Mouse (Mus musculus) G1E (cell line): Measurements from ENCODE around the gene B3gnt2. TPM values are rescaled to one million over a fixed set of nuclear protein-coding genes. Genes with fewer than 3 reads are reported as not detected.
A peak's percentile ranks its signal among the peaks of the same experiment; 100 is the strongest.

Experiments
- ATAC-seq: 2 replicates; pipeline ENCODE4 v1.8.0; 2016; ENCODE audit warnings: mild to moderate bottlenecking; ENCODE audit not compliant: insufficient number of reproducible peaks, poor library complexity, low FRiP score, severe bottlenecking; ENCODE audit errors: extremely low read depth
- DNase-seq: peaks from one replicate; pipeline ENCODE4 v3.0.0; 2012; ENCODE audit warnings: low spot score
- H3K27me3 ChIP-seq: 2 replicates; pipeline ENCODE4 v1.6.1; 2012; ENCODE audit warnings: mild to moderate bottlenecking, low read length, inconsistent platforms; ENCODE audit not compliant: insufficient read depth
- H3K36me3 ChIP-seq: replicated peaks from 2 replicates; pipeline ENCODE3; 2012; ENCODE audit warnings: mild to moderate bottlenecking, inconsistent platforms
- H3K4me1 ChIP-seq: 2 replicates; pipeline ENCODE4 v1.6.1; 2012; ENCODE audit warnings: low read depth, low read length, inconsistent platforms, mixed read lengths; ENCODE audit not compliant: insufficient read depth
- H3K4me3 ChIP-seq: 2 replicates; pipeline ENCODE4 v1.5.1; 2012; ENCODE audit warnings: low read depth, mild to moderate bottlenecking, inconsistent platforms, low read length, moderate library complexity, mixed read lengths
- H3K9me3 ChIP-seq: replicated peaks from 2 replicates; pipeline ENCODE4 v1.6.1; 2012; ENCODE audit warnings: inconsistent platforms
- CTCF ChIP-seq: IDR thresholded peaks from 2 replicates; pipeline ENCODE4 v1.5.1; 2012; ENCODE audit warnings: low read depth, low read length, inconsistent platforms, mixed read lengths
- GATA1 ChIP-seq: IDR thresholded peaks from 2 replicates; pipeline ENCODE4 v1.6.1; 2012; ENCODE audit warnings: borderline replicate concordance, low read length, inconsistent platforms, mixed read lengths
- GATA2 ChIP-seq: IDR thresholded peaks from 2 replicates; pipeline ENCODE4 v1.6.1; 2012; ENCODE audit warnings: low read depth, low read length, inconsistent platforms, borderline replicate concordance
- POLR2AphosphoS5 ChIP-seq: IDR thresholded peaks from 2 replicates; pipeline ENCODE4 v1.6.1; 2012; ENCODE audit warnings: low read depth, low read length, inconsistent platforms; ENCODE audit not compliant: insufficient replicate concordance
- TAL1 ChIP-seq: conservative IDR thresholded peaks from 2 replicates; pipeline ENCODE4 v1.6.1; 2012; ENCODE audit warnings: low read depth, low read length, inconsistent platforms, mixed read lengths
- polyA plus RNA-seq: library from polyadenylated mRNA; stranded (reverse); fragments of >175 nt; gene quantifications from 2 replicates; pipeline ENCODE4 v1.2.3, GENCODE M21; 2012
- total RNA-seq, 2 experiments: library from RNA; stranded (forward) in 1 of 2; stranded (reverse) in 1 of 2; fragments of 200-1000 nt in 1 of 2; fragments of >200 nt in 1 of 2; fragmentation: Nextera tagmentation in 1 of 2; gene quantifications; 2 replicates each; pipeline ENCODE4 v1.2.3; 2014 to 2017

B3gnt2 gene
- total and polyA plus RNA-seq, 3 experiments, result 11.5 to 65.7 (median 26.3) TPM

DNA sequence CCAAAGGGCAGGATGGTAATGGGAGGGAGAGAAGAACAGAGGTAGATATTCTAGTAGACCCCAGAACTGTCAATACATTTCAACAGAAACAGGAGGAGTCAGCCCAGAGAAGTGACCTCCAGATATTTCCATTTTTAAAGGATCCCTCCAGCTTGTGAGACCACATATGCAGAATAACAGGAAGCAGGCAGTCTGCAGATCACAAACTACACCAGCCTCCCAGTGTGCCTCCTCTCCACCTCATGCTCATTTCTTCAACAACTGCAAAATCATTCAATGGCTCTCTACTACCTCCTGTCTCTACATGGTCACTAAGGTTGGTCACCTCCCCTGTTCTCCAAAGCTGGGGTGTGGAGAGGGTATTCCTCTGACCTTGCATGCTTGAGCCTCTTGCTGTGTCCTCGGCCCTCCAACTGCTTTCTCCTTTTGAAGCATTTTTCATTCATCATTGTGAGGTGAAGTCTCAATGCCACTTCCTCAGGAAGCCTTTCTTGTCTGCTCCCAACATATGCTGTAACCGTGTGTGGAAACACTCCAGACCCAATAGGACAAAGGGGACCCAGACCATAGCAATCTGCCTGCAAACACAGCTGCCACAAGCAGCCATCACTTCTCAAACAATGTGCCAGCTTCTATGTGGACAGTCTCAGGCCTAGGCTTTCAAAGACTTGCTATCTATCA lies 7.1 kb downstream of the B3gnt2 start:
- Histone ChIP-seq H3K36me3 (peaks cover 44% of the 10 kb centered on the region), H3K4me1 (peaks cover 91% of the 10 kb centered on the region), H3K4me3 (no peak overlapping the region), H3K27me3 (no peaks in the 10 kb centered on the region), H3K9me3 (no peaks in the 10 kb centered on the region)
- TF ChIP-seq TAL1 (no peak), GATA1 (no peak), CTCF (no peak), POLR2AphosphoS5 (no peak), GATA2 (no peak)
- DNase-seq (no peak), ATAC-seq (no peak)

DNA sequence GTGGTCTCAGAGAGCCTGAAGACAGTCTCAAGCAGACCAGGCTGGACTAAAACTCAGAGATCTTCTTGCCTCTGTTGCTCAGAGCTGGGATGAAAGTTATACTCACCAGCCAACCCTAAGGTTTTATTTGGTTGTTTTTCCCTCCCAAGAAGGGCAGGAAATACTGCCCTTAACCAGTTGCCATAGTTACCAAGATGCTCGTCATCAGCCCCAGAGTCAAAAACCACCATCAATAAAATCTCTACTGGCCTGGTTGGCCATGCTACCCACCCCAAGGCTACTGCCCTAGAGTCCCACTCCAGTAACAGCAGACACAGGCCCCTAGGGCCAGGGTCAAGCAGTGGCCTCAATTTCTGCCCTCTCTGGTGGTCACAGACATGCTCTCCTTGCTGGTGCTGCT lies 8.3 kb downstream of the B3gnt2 start:
- DNase-seq (no peak), ATAC-seq (no peak)
- no peak for TF ChIP-seq CTCF
- no peak for TF ChIP-seq POLR2AphosphoS5
- no peak for TF ChIP-seq GATA2
- no peak for TF ChIP-seq TAL1
- no peak for TF ChIP-seq GATA1
- H3K4me3 ChIP-seq, result no peak overlapping the region; the same call in 1 of the 2 replicates
- no peaks in the 10 kb centered on the region for H3K9me3 ChIP-seq
- H3K4me1 ChIP-seq, result peaks cover 92% of the 10 kb centered on the region
- peaks cover 46% of the 10 kb centered on the region for H3K36me3 ChIP-seq
- H3K27me3 ChIP-seq, result no peaks in the 10 kb centered on the region

DNA sequence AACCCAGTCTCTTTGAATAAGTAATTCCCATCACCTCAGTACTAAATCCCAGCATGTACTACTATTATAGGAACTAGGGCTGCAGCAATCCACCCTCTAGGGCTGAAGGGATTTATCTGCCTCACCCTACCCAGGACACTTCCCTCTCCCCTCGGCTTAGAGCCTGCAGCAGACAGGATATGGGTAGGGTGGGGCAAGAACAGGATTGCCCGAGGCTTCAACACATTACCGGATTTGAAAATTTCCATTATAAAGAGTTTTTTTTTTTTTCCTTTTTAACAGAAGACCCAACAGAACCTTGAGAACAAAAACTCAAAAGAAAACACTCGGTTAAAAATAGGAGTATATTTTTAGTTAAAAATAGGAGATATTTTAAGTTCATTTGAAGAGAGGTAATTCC lies 9.3 kb downstream of the B3gnt2 start:
- ATAC-seq, result no peak
- no peak overlapping the region for H3K4me3 ChIP-seq
- H3K27me3 ChIP-seq, result no peaks in the 10 kb centered on the region
- no peaks in the 10 kb centered on the region for H3K9me3 ChIP-seq
- H3K4me1 ChIP-seq, result peaks cover 95% of the 10 kb centered on the region
- peaks cover 44% of the 10 kb centered on the region for H3K36me3 ChIP-seq
- DNase-seq, result no peak
- TF ChIP-seq POLR2AphosphoS5 (no peak), TAL1 (no peak), CTCF (no peak), GATA1 (no peak), GATA2 (no peak)

DNA sequence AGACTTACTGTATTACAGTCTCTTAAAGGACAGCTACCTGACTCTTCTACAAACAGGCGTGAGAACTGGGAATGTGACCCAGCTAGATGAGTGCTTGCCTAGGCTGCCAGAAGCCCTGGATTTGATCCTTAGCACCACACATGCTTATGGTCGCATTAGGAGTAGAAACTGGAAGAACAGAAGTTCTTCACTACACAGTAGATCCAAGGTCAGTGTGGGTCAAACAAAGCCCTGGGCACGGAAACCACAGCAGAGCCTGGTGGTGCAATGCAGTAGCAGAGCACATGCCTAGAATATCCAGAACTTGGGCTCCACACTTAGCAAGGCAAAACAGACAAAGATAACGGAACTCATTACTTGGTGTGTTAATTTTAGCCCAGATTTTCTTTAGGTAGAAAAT lies 10.7 kb downstream of the B3gnt2 start:
- ATAC-seq (no peak), DNase-seq (no peak)
- TF ChIP-seq TAL1 (no peak), POLR2AphosphoS5 (no peak), GATA1 (no peak), GATA2 (no peak), CTCF (no peak)
- H3K4me3 ChIP-seq, result no peak overlapping the region; the same call in 1 of the 2 replicates
- H3K27me3 ChIP-seq, result no peaks in the 10 kb centered on the region
- peaks cover 97% of the 10 kb centered on the region for H3K4me1 ChIP-seq
- peaks cover 39% of the 10 kb centered on the region for H3K36me3 ChIP-seq
- no peaks in the 10 kb centered on the region for H3K9me3 ChIP-seq

DNA sequence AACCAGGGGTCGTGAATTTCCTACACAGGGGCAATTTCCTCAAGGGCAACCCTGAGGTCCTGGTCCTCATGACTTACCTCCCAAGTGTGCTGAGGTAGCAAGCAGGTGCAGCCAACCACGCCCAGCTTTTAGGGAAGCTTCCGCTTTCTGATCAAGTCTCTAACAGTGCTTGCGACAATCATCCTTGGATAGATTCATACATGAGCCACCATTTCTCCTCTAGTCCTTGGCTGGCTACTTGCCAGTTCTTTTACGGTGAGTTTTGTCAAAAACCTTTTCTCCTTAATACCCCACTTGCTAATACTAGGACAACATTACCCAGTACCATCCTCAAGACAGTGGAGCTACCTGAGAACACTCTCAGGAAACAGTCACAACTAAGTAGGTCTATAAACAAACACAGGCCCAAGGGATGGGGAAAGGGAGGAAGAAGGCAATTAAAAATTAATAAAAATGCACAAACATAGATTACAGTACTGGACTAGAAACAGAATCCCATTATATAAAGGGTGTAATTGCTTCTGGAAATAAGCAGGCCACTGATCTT lies 12.0 kb downstream of the B3gnt2 start:
- TF ChIP-seq CTCF (no peak), POLR2AphosphoS5 (no peak), GATA1 (no peak), TAL1 (no peak), GATA2 (no peak)
- DNase-seq, result no peak
- H3K4me1 ChIP-seq, result peaks cover 96% of the 10 kb centered on the region
- peak overlapping the region; percentile 42; the same call in 1 of the 2 replicates for H3K4me3 ChIP-seq
- H3K36me3 ChIP-seq, result peaks cover 33% of the 10 kb centered on the region
- H3K9me3 ChIP-seq, result no peaks in the 10 kb centered on the region
- no peaks in the 10 kb centered on the region for H3K27me3 ChIP-seq
- no peak for ATAC-seq

DNA sequence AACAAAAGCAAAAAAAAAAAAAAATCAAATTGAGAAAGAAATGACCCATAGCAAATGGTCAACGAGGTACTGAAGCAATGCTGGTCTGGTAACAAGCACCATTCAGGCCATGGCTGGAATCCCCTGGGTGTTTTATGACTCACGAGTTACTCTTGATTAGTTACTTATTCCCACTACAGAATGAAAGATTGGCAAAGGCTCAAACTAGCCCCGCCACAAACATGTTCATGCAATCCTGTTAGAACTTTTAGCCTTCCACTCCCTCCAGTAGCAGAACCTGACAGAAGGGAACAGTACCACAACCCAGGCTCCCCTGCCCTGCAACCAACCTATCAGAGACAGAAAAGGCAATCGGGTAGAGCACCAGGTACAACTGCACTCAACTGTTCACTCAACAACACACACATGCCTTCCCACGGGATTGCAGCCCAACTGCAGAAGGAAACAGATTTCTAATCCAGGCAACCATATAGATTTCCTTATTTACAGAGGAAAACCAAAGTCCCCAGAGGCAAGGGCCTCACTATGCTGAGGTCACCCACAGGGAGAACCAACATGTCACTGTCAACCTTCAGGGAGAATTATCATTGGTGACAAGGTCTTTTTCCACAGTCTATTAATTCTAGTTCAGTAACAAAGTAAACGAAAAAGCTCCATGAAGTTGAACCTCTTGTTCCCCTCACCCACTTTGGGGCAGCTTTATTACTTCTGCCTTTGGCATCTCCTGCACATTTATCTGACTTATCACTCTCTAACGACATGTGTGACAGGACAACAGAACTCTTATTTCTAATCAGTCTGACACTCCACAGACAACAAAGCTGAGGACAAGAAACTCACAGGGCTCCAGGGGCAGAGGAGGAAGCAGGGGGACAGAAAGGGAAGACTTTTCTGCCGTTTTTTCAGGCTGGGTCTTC lies 12.8 kb downstream of the B3gnt2 start:
- no peak for TF ChIP-seq GATA2
- Histone ChIP-seq H3K27me3 (no peaks in the 10 kb centered on the region), H3K4me1 (peaks cover 96% of the 10 kb centered on the region), H3K36me3 (peaks cover 30% of the 10 kb centered on the region), H3K9me3 (no peaks in the 10 kb centered on the region), H3K4me3 (peak overlapping the region; percentile 42; the same call in 1 of the 2 replicates)
- DNase-seq, result no peak
- ATAC-seq, result 0 out of 2 replicates have a peak, but pooled peaks have one; percentile 16
